Mouse (Mus musculus): ENCODE measurements around the gene 1700037H04Rik.

Gene 1700037H04Rik

DNA sequence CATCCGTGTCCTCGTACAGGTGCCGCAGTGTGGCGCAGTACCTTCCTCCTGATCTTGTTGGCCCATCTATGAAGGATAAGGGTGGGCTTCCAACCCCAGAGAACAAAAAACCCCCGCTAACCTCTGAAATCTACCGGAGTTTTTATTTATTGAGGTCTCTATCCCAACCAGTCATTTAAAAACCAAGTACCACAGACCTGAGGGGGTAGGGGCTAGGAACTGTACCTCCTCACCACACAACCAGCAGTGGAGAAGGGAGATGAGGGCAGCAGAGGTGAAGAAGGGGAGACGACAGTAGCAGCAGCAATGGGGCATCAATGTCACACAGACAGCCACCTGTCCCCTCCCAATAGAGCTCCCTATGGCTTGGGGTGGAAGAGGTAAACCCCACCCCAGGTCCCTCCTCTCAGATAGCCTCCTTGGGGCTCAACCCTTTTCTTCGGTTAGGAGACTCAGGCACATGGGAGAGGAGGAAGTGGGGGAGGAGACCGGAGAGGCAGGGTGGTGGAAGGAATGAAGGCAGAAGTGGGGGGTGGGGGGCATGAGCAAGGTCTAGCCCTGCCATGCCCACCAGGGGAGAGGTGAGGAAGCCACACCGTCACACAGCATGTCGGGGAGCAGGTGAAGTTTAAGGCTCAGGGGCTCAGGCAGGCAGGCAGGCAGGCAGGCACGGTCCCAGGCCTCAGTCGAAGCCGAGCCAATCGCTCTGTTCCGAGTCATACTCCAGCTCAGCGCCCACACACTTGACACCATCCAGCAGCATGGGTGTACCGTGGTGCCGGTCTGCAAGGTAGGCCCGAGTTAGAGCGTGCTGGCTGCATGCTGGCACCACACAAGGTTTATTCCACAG, 13.5 kb downstream of the 1700037H04Rik start:
- DNase-seq (ENCODE audit: low spot score) = no peak

GRCm38 (mm10) chr2:131145536-131145935, 14.3 kb downstream of the 1700037H04Rik start:
- no peak for DNase-seq (ENCODE audit: low spot score)

DNA sequence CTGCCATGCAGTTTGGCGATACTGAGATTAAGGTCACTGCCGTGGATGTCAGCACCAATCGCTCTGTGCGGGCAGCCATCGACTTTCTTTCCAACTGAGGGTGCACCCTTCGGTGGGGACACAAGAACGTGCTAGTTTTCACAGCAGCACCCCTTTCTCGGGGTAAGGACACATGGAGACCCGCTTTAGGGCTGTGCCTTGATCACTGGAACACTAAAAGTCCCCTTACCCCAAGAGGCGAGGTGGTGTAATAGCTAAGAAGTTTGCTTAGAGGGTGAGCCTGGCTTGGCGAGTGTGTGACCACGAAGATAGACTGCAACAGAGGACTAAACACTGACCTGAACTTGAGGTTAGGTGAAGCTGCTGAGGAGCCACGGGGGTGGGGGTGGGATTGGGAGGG, 14.8 kb downstream of the 1700037H04Rik start:
- no peak for DNase-seq (ENCODE audit: low spot score)

DNA sequence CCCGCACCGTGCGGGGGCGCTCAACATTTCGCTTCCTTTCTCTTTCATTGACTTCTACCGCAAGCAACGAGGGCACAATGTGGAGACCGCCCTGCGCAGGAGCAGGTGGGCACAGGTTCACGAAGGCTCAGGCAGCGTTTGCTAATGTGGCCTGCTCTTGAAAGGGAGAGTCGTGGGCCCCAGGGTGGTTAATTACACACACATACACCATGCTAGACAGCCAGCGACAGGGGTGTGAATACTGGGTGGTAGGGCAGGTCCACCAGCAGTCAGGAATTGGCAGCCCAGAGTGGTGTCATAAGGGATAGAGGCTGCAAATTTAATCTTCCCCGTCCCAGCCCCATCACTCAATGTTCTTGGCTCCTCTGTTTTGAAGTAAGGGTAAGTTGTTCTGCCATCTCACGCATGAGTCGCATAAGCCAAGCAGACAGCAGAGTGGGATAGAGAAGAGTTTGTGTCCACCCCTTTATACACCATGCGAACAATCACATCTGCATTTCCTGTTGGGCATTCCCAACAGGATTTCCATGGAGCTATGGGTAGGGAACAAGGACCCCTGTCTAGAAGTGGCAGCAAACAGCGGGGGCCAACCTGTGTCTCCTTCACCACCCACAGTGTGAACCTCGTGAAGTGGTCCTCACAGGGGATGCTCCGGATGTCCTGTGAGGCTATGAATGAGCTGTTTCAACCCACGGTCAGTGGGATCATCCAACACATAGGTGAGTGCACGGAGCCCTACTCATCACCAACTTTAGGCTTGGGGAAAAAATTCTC, 16.7 kb downstream of the 1700037H04Rik start:
- DNase-seq (ENCODE audit: low spot score) = no peak

DNA sequence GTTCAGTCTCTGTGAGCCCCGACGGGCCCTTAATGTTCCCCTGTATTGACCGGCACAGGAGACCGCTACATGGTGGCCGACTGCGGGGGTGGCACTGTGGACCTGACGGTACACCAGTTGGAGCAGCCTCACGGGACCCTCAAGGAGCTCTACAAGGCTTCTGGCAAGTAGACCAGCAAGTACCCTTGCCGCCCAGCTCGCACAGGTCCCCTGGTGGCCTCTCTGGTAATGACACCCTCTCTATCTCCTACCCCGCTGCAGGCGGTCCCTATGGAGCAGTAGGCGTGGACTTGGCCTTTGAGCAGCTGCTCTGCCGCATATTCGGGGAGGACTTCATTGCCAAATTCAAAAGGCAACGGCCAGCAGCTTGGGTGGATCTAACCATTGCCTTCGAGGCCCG, 17.3 kb downstream of the 1700037H04Rik start:
- peak; percentile 65 for DNase-seq (ENCODE audit: low spot score)

- no peak for DNase-seq (ENCODE audit: low spot score)
These were observed 18.4 kb downstream of the 1700037H04Rik start for GRCm38 (mm10) chr2:131141336-131141986.

GRCm38 (mm10) chr2:131140533-131140905, 19.4 kb downstream of the 1700037H04Rik start:
- no peak for DNase-seq (ENCODE audit: low spot score)

- no peak for DNase-seq (ENCODE audit: low spot score)
These were observed 19.9 kb downstream of the 1700037H04Rik start for GRCm38 (mm10) chr2:131139886-131140532.

- DNase-seq (ENCODE audit: low spot score) = no peak
These were observed 20.6 kb downstream of the 1700037H04Rik start for GRCm38 (mm10) chr2:131139287-131139686.

GRCm38 (mm10) chr2:131138760-131139159, 21.1 kb downstream of the 1700037H04Rik start:
- no peak for DNase-seq (ENCODE audit: low spot score)

GRCm38 (mm10) chr2:131138296-131138695, 21.6 kb downstream of the 1700037H04Rik start:
- no peak for DNase-seq (ENCODE audit: low spot score)

- DNase-seq (ENCODE audit: low spot score) = peak; percentile 63
These were observed 24.3 kb downstream of the 1700037H04Rik start for GRCm38 (mm10) chr2:131135521-131136139.

- no peak for DNase-seq (ENCODE audit: low spot score)
These were observed 25.0 kb downstream of the 1700037H04Rik start for GRCm38 (mm10) chr2:131134826-131135400.

- DNase-seq (ENCODE audit: low spot score) = no peak
These were observed 25.5 kb downstream of the 1700037H04Rik start for GRCm38 (mm10) chr2:131134381-131134780.

- DNase-seq (ENCODE audit: low spot score) = no peak
These were observed 26.8 kb downstream of the 1700037H04Rik start, which contains the start of gene Gm11037 for GRCm38 (mm10) chr2:131132930-131133547. TSS of gene Gm11037 (plus strand) at chr2:131133497.

- DNase-seq (ENCODE audit: low spot score) = no peak
These were observed 27.6 kb downstream of the 1700037H04Rik start for GRCm38 (mm10) chr2:131132111-131132888.

- no peak for DNase-seq (ENCODE audit: low spot score)
These were observed 29.0 kb downstream of the 1700037H04Rik start for GRCm38 (mm10) chr2:131130849-131131248.

DNA sequence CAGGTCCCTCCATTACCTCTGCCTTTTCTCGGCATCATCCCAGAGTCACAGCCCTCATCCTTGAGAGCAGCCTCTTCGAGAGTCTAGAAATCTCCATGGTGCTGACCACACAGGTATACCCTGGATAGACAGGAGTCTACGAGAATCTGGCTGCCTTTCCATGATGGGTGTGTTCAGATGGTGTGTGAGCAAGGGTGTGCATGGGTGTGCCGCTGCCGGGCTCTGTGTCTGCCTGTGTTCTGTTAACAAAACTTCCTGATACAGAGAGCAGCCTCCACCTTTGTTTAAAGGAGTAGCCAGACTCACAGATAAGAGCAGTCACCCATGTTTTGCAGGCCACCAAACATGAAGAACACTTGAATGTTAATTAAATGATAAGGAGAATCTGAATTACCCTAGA, 30.0 kb downstream of the 1700037H04Rik start:
- no peak for DNase-seq (ENCODE audit: low spot score)

DNA sequence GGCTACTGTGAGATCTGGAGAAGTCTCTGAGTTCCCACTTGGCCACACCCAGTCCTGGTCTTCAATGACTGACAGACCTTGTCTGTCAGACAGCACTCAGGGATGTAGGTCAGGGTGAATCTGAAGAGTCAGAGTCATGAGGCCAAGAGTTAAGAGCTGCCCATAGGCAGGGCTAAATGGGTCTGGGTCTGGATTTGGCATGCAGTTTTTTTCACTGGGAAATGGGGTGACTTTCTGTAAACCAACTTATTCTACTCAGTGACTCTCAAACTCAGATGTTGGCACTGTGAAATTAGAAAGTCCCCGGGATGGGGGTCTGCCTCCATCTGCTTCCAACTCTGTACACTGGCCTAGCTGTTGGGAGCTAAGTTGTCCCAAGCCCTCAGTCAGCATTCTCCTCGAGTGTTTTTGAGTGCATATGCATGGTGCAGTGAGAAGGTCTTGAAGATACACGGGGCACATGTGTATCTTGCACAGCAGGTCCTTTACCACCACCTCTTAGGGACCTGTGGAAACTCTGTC, 31.2 kb downstream of the 1700037H04Rik start:
- no peak for DNase-seq (ENCODE audit: low spot score)

DNA sequence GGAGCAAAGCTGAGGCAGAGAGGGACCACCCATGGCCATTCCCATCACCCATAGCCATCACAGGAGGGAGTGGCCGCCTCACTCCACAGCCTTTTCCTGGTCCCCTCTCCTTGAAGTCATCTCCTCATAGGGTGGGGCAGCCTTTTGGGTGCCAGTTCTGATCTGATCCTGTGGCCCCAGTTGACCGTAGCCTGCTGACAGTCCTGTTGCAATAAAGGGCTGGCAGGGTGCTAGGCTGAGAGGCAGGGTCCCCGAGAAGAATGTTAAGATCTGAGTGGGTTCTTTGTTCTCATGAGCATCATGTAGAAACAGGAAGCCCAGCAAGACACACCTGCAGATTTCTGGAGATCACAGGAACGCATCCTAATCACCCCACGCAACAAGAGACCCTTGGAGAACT, 31.7 kb downstream of the 1700037H04Rik start:
- no peak for DNase-seq (ENCODE audit: low spot score)
